Mouse (Mus musculus) erythroblast, embryonic 14.5 days (primary cell): Measurements from ENCODE around the gene Gm21970.

ENCODE experiments used
- GATA1 ChIP-seq: IDR thresholded peaks from 2 replicates; pipeline ENCODE4 v1.6.1; 2012; ENCODE audit warnings: low read length, inconsistent platforms, mixed read lengths
- TAL1 ChIP-seq: IDR thresholded peaks from 3 replicates; pipeline ENCODE4 v1.6.1; 2012; ENCODE audit warnings: low read length, inconsistent platforms, mixed read lengths

- TF ChIP-seq GATA1, result no peak
- no peak for TF ChIP-seq TAL1
Observed at GRCm38 (mm10) chr16:91396844-91397537, 5.5 kb downstream of the Gm21970 start.
